ENCODE assay signal across 14 mouse cellular contexts in genomic region chr2:4334936-4335335, GRCm38 (mm10).
"Had no signal": no experiment of that assay in that cellular context is flagged by ENCODE, and none has a peak within 500 bp of the region (broad histone marks: within the 10 kb centered on the region; RNA-seq: fewer than 3 reads in every experiment).

No protein-coding gene starts in this region.

- H3K27me3 ChIP-seq: neural tube, embryonic 15.5 days; stomach, embryonic 15.5 days had no signal

- H3K36me3 ChIP-seq: neural tube, embryonic 15.5 days; stomach, embryonic 15.5 days had no signal

- DNase-seq: right cerebral cortex, adult 18-20 months; right cerebral cortex, postnatal 14 days; right cerebral cortex, postnatal 25 days; right cerebral cortex, postnatal 4 days; spleen, adult 18-20 months; thymus, adult 18-20 months; thymus, adult 2 months; thymus, postnatal 14 days; thymus, postnatal 25 days; thymus, postnatal 36 days; thymus, postnatal 4 days had no signal

- H3K9me3 ChIP-seq: neural tube, embryonic 15.5 days; stomach, embryonic 15.5 days had no signal

- H3K27ac ChIP-seq: neural tube, embryonic 15.5 days; stomach, embryonic 15.5 days; stomach, postnatal 0 days had no signal

- H3K4me3 ChIP-seq: neural tube, embryonic 15.5 days; stomach, embryonic 15.5 days had no signal

- H3K9ac ChIP-seq: neural tube, embryonic 15.5 days; stomach, embryonic 15.5 days had no signal

- H3K4me2 ChIP-seq: neural tube, embryonic 15.5 days; stomach, embryonic 15.5 days had no signal
